Mouse (Mus musculus) G1E (cell line): ENCODE measurements around the gene Trpv4.

Experiments
- CTCF ChIP-seq: IDR thresholded peaks from 2 replicates; pipeline ENCODE4 v1.5.1; 2012; ENCODE audit warnings: low read depth, low read length, inconsistent platforms, mixed read lengths
- GATA1 ChIP-seq: IDR thresholded peaks from 2 replicates; pipeline ENCODE4 v1.6.1; 2012; ENCODE audit warnings: borderline replicate concordance, low read length, inconsistent platforms, mixed read lengths
- GATA2 ChIP-seq: IDR thresholded peaks from 2 replicates; pipeline ENCODE4 v1.6.1; 2012; ENCODE audit warnings: low read depth, low read length, inconsistent platforms, borderline replicate concordance
- POLR2AphosphoS5 ChIP-seq: IDR thresholded peaks from 2 replicates; pipeline ENCODE4 v1.6.1; 2012; ENCODE audit warnings: low read depth, low read length, inconsistent platforms; ENCODE audit not compliant: insufficient replicate concordance
- TAL1 ChIP-seq: conservative IDR thresholded peaks from 2 replicates; pipeline ENCODE4 v1.6.1; 2012; ENCODE audit warnings: low read depth, low read length, inconsistent platforms, mixed read lengths

DNA sequence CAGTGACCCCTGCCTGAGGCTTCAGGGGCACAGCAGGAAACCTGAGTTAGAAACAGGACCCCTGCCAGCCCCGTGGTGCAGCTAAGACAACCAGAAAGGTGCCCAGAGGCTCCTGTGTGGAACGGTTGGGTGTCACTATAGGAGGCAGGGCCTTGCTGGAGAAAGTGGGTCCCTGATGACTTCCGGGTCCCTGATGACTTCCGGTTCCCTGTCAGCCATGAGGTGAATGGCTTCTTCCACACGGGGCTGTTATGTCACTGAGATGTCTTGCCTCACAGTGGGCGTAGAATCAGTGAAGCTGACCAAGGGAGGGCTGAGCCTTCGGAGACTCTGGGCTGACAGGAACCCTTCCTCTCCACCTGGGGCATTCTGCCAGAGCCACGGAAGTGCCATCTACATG, 16.4 kb upstream of the Trpv4 start:
- TF ChIP-seq CTCF (no peak), TAL1 (no peak), GATA1 (no peak), POLR2AphosphoS5 (no peak), GATA2 (no peak)
